Mouse (Mus musculus) left cerebral cortex, adult 18-20 months (tissue): ENCODE measurements around the gene Prkar2a. TPM values are rescaled to one million over a fixed set of nuclear protein-coding genes. Genes with fewer than 3 reads are reported as not detected.
A peak's percentile ranks its signal among the peaks of the same experiment; 100 is the strongest.

Experiments
- DNase-seq, 2 experiments: peaks; one replicate each; pipeline ENCODE4 v3.0.0; 2021 to 2022; ENCODE audit warnings: low spot score in 2 of 2, mixed read lengths in 1 of 2
- total RNA-seq, 2 experiments: library from RNA; stranded (reverse); gene quantifications; 2 replicates each; pipeline ENCODE4 v1.2.3; 2021

Prkar2a gene
- total RNA-seq, 2 experiments from 2014 or later, result 47.7 to 50.9 TPM

GRCm38 (mm10) chr9:108748600-108749183 is 59.6 kb downstream of the Prkar2a start:
- no peak for DNase-seq

DNA sequence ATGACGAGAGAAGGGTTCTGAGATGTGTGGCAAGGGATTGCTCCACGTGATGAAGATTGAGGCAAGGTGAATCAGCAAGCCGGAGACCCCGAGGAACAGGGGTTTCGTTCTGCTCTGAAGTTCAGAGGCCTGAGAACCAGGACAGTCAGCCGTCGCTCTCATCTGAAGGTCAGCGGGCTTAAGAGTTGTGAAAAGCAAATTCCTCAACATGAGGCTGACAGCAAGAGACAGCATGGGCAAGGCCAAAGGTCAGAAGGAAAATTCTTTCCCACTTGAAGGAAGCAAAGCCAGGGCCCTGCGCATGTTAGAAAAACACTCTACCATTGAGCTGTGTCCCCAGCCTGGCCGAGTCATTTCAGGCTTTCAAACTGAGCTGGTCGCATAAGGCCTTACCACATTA is 61.5 kb downstream of the Prkar2a start:
- no peak for DNase-seq

- no peak for DNase-seq
Measured at GRCm38 (mm10) chr9:108752142-108752920, 63.2 kb downstream of the Prkar2a start.

DNA sequence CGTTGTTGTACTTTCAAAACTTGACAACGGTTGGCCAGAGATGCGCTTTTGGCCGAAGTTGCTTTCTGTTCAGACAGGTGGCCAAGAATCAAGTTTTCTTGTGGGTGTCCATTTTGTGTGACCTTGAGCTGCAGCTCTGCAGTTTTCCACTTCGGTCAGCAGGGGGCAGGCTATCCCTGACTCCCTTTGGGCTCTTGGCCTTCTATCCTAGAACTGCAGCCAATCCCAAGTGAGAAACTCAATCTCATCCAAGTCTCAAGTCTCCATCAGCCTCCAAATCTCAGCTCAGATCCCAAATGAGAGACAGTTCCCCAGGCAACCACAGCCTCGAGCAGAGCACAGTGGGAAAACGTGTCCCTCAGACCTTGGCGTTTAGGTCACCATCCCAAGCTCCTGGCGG is 64.2 kb downstream of the Prkar2a start:
- peak; percentile 71 to 78 for DNase-seq

DNA sequence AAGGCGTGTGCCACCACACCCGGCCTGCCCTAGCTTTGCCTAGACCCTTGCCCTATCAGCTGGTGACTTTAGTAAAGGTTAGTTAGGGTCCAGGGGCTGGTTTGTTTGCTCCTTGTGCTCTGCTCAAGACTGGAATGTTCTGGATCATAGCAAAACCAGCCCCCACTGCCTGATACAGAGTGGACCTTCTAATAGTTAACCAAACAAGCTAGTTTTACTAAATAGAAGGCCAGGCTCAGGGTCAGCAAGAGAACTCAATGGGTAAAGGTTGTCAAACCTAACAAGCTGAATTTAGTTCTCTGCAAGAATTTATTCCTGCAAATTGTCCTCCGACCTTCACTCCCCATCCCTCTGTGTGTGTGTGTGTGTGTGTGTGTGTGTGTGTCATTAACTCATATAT is 64.9 kb downstream of the Prkar2a start:
- DNase-seq, result no peak

- peak; percentile 39 to 46 for DNase-seq
Measured at GRCm38 (mm10) chr9:108754423-108754822, 65.3 kb downstream of the Prkar2a start.

GRCm38 (mm10) chr9:108757406-108757805 is 68.3 kb downstream of the Prkar2a start:
- DNase-seq, result no peak

DNA sequence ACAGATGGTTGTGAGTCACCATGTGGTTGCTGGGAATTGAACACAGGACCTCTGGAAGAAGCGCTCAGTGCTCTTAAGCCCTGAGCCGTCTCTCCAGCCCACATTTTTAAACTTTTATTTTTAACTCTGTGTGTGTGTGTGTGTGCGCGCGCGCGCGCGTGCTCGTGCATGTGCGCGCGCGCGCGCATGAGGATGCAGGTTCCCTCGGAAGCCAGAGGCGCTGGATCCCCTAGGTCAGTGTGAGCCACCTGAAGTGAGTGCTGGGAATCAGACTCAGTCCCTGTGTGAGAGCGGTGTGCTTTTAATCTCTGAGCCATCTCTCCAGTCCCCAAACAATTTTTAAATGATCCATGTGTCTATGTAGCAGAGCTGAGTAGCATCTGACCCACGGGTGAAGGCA is 70.0 kb downstream of the Prkar2a start:
- DNase-seq, result no peak

DNA sequence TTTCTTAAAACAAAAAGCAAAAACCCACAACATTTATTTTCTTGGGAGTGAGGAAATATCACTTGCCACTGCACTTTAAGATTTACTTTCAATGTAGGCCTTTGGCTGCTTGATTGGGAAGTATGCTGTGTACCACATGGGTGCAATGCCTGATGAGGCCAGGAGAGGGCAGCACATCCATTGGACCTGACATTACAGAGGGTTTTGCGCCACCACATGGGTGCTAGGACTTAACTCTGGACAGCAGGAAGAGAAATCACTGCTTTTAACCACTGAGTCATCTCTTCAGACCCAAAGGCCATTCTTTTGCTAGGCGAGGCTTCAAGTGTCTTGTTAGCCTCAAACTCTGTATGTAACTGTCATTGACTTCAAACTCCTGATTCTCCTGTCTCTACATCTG is 70.7 kb downstream of the Prkar2a start:
- DNase-seq, result no peak

- DNase-seq, result no peak
Measured at GRCm38 (mm10) chr9:108761561-108761960, 72.4 kb downstream of the Prkar2a start.

GRCm38 (mm10) chr9:108764971-108765370 is 75.9 kb downstream of the Prkar2a start:
- no peak for DNase-seq

DNA sequence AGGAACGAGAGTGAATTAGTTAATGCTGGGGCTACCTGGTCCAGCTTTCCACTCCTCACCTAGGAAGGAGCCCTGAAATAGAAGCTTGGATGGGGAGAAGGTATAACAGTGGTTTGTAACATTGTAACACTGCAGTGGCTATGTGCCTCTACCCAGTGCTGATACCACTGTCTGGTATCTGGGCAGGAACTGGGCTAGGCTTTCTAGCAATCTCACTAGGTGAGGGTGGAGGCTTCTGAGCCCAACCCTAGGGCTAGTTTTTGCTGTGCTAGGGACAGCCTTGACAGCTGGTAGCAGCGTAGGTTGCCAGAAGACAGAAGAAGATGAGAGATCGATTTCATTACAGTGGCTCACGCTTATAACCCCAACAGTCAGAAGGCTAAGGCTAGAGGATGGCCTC is 87.5 kb downstream of the Prkar2a start:
- no peak for DNase-seq

DNA sequence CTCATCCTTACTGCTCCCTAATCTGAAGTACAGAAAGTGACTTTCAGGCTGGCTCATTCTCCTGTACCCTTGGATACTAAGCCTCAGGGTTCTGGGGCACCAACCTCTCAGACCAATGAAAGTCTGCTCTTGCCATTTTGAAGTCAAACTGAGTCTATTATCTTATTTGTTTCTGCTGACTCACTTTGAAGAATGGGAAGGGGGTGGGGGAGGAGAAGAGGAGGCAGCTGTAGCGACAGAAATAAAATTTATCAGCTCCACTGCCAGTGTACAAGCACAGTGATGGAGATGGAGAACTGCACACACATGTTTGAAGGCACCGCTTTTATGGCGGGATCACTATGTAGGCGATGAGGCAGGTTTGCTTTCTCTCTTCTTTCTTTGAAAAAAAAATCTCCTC is 88.2 kb downstream of the Prkar2a start:
- DNase-seq, result no peak

DNA sequence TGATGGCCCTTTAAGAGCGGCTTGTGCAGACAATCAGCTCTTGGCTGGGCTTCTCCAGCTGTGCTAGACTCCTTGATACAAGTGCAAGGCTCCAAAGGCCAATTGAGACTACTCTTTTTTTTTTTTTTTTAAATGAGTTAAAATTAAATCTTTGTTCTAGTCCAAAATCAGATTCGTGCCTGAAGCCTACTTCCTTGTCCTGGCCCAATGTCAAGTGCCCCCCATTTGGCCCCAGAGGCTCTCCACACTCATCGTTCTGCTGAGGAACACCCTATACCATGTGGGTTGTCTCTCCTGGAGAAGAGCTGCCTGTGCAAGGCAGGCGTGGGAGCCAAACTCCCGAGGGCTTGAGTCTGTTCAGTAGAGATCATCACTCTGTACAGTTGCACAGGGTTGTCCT is 91.8 kb downstream of the Prkar2a start:
- no peak for DNase-seq

- no peak for DNase-seq
Measured at GRCm38 (mm10) chr9:108781891-108782290, 92.8 kb downstream of the Prkar2a start.

DNA sequence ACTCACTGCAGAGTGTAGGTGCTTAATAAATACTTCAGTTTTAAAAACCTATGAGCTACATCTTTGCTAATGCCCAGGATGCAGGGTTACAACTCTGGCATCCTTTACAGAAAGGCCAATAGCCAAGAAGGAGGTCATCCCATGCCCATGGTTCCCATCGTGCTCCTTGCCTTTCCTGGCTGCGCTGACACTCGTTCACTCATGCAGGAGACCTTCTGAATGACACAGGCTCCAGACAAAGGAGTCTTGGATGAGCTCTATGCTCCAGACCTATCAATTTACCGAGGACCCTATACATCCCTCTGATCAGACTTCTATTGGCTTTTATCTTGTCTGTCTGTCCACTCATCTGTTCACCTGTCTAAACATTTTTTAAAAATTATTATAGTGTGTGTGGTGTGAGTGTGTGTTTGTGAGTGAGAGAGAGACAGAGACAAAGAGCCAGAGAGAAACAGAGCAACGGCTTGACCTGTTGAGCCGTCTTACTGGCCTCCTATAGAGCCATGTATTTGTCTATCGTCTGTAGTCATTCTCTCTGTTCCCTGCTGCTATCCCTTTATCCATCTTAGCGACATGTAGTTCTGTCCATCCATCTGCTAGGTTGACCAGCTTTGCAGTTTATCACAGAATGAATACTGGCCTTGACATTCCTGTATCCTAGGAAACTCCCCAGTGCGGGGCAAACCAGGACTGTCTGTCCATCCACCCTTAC is 93.9 kb downstream of the Prkar2a start:
- no peak for DNase-seq

DNA sequence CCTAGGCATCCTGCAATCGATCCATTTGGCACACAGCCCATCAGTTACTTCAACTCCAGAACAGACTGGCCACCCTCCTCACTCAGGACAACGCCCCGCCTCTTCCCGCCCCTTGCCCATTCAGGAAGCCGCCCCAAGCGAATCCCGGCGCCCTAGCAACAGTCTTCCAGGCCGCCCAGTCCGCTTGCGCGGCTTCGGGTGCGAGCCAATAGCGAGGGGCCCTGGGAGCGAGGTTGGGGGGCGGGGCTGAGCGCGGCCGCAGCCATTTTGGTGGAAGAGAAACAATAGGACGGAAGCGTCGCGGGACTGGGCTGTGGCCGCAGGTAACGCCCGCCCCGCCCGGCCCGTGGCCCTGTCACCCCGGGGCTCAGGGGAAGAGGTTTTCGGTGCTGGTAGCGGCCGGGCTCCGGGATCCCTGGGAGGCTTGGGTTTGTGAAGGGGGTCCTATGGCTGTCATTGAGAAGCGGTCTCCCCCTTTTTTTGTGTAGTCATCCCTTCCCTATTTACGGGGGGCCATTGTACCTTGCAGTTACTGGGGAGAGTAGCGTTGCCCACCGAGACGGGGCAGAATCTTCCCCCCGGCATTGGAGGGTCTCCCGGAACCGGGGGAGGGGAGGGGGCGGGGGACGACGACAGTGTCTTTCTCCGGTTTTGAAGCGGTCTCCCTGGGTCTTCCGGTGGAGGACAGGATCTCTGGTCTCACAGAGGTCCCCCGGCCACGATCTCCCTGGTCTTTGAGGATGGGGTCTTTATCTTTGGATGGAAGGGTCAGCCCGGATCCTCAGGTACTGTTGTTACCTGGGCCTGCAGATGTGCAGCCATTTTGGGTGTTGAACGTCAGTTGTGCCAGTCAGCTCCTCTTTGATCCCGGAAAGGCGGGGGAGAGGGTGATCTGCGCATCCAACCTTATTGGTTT is 94.7 kb downstream of the Prkar2a start, which contains the start of gene Ip6k2:
Gene Ip6k2 (plus strand): TSS at position 249 of the 916 bp plus-strand sequence.
- DNase-seq, result peak; percentile 95 to 97

DNA sequence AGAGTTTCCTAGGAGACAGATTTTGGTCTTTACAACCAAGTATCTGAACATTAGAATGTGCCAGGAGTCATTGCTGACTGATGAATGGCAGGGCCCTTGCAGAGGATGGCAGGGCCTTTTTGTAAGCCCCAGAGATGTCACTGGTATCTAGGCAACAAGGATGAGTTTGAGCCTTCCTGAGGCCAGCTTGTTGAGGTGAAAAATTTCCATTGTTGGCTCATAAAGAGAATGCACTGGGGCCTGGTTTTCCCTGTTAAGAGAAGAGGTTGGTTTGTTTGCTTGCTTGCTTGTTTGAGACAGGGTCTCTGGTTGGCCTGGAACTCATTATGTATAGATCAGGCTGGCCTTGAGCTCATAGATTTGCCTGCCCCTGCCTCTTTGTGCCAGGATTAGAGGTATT is 96.3 kb downstream of the Prkar2a start:
- DNase-seq, result no peak

DNA sequence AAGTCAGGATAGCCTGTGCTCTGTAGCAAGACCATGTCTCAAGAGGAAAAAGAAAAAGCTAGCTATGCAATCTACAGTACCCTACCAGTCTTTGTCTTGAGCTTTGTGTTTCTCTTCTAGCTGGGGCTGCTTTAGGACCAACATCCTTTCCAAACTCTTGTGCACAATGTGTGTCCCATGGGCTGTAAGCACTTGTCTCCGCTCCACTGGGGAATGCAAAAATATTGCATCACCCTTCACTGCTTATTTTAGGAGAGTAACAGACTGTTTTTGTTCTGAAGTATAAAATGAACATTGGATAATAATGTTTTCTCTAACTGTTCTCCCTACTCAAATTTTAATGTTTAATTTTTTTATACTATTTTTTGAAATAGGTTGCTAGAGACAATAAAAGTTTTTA is 97.4 kb downstream of the Prkar2a start:
- DNase-seq, result no peak

DNA sequence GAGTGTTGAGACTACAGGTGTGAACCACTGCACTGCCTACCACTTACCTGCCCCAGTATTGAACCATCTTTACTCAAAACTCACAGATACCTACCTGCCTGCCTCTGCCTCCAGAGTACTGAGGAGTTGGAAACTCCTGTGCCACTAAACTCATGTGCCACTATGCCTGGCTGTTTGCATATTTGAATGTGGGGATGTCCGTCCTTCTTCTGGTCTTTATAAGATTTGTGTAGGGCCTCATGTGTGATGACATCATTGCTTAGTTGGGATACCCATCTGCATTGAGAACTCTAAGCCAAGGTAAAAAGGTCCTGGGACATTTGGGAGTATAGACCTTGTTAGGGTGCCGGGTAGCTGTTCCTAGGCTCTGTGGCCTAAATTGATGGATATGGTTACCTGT is 98.0 kb downstream of the Prkar2a start:
- DNase-seq, result no peak

DNA sequence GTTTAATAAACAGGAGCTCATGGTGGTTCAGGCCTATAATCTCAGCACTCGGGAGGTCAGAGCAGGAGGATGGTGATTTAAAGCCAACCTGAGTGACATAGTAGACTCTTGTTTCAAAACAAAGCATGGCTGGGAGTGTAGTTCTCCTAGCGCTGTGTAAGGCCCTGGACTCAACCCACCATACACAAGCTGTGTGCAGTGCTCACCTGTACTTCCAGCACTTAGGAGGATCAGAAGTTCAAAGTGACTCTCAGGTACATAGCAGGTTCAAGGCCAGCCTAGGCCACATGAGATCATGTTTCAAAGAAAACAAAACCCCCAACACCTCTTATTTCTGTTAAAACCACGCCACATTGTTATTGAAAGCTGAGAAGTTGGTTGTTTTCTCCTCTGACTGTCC is 99.6 kb downstream of the Prkar2a start:
- DNase-seq, result no peak
